Mouse (Mus musculus): ENCODE data around the gene Rbfox3. TPM values are rescaled to one million over a fixed set of nuclear protein-coding genes. Genes with fewer than 3 reads are reported as not detected.

Gene Rbfox3
- polyA plus RNA-seq, 1 experiment, result not detected

GRCm38 (mm10) chr11:118605570-118605969, 305.8 kb downstream of the Rbfox3 start:
- Histone ChIP-seq H3K36me3 (ENCODE audit: control insufficient read depth, insufficient read depth) (no peaks in the 10 kb centered on the region), H3ac (ENCODE audit: control insufficient read depth, insufficient read length) (no peak overlapping the region), H3K4me3 (no peak overlapping the region), H3K4me2 (ENCODE audit: low read depth) (no peak overlapping the region), H3K79me2 (ENCODE audit: control insufficient read depth, insufficient read depth) (no peaks in the 10 kb centered on the region), H3K27me3 (ENCODE audit: control insufficient read depth, insufficient read depth, insufficient read length) (peaks cover 32% of the 10 kb centered on the region)
- no peak for TF ChIP-seq MYOG (IDR thresholded peaks at IDR 0.05; ENCODE audit: control insufficient read depth in 1 of 3, insufficient read depth in 1 of 3, insufficient read length in 2 of 3, low read depth in 2 of 3)
- TF ChIP-seq TCF3 (IDR thresholded peaks at IDR 0.05; ENCODE audit: insufficient read length, low read depth), result no peak
- TF ChIP-seq POLR2AphosphoS2 (IDR thresholded peaks at IDR 0.05; ENCODE audit: insufficient read length, low read depth), result no peak
- TF ChIP-seq MYOD1 (IDR thresholded peaks at IDR 0.05; ENCODE audit: control insufficient read depth in 1 of 3, insufficient read length in 2 of 3, low read depth in 2 of 3), result no peak
- TF ChIP-seq E2F4 (IDR thresholded peaks at IDR 0.05; ENCODE audit: insufficient read depth), result no peak

GRCm38 (mm10) chr11:118604206-118604605, 307.2 kb downstream of the Rbfox3 start:
- no peak overlapping the region for H3K4me3 ChIP-seq
- peaks cover 22% of the 10 kb centered on the region for H3K27me3 ChIP-seq (ENCODE audit: control insufficient read depth, insufficient read depth, insufficient read length)
- no peaks in the 10 kb centered on the region for H3K79me2 ChIP-seq (ENCODE audit: control insufficient read depth, insufficient read depth)
- TF ChIP-seq MAX (IDR thresholded peaks at IDR 0.05; ENCODE audit: low read depth) (no peak), CEBPB (IDR thresholded peaks at IDR 0.05; ENCODE audit: insufficient read depth, poor library complexity, severe bottlenecking) (no peak), POLR2A (IDR thresholded peaks at IDR 0.05; ENCODE audit: insufficient read length, low read depth) (no peak), TCF3 (IDR thresholded peaks at IDR 0.05; ENCODE audit: insufficient read length, low read depth) (no peak), POLR2AphosphoS2 (IDR thresholded peaks at IDR 0.05; ENCODE audit: insufficient read length, low read depth) (no peak), TCF12 (IDR thresholded peaks at IDR 0.05; ENCODE audit: insufficient read depth, poor library complexity, severe bottlenecking) (no peak), USF1 (IDR thresholded peaks at IDR 0.05; ENCODE audit: low read depth) (no peak), E2F4 (IDR thresholded peaks at IDR 0.05; ENCODE audit: insufficient read depth) (no peak), REST (IDR thresholded peaks at IDR 0.05; ENCODE audit: insufficient read depth, insufficient read length) (no peak), MYOG (IDR thresholded peaks at IDR 0.05; ENCODE audit: control insufficient read depth in 1 of 3, insufficient read depth in 1 of 3, insufficient read length in 2 of 3, low read depth in 2 of 3) (no peak), MYOD1 (IDR thresholded peaks at IDR 0.05; ENCODE audit: control insufficient read depth in 1 of 3, insufficient read length in 2 of 3, low read depth in 2 of 3) (no peak), SRF (IDR thresholded peaks at IDR 0.05; ENCODE audit: control insufficient read depth, insufficient read length, low read depth) (no peak)
- no peak overlapping the region for H3K4me2 ChIP-seq (ENCODE audit: low read depth)
- no peaks in the 10 kb centered on the region for H3K36me3 ChIP-seq (ENCODE audit: control insufficient read depth, insufficient read depth)
- H3ac ChIP-seq (ENCODE audit: control insufficient read depth, insufficient read length), result no peak overlapping the region

DNA sequence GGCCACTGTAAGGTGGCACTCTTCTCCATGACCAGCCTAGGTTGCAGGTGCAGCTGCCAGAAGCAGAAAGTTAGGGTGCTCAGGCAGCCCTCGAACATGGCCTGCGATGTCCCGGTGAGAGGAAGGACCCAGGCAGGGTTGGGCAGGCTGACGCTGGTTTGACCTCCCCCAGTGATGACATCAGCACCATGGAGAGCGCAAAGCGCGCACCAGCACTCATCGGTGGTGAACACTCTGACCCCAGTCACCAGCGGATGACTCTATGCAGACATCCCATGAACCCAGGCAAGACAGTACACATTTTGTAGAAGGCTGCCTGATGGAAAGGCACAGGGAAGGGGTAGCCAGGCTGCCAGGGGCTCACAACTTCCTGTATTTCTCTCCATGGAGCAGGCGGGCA, 308.3 kb downstream of the Rbfox3 start:
- no peak overlapping the region for H3K4me2 ChIP-seq (ENCODE audit: low read depth)
- H3ac ChIP-seq (ENCODE audit: control insufficient read depth, insufficient read length), result no peak overlapping the region
- no peaks in the 10 kb centered on the region for H3K36me3 ChIP-seq (ENCODE audit: control insufficient read depth, insufficient read depth)
- H3K4me3 ChIP-seq, result no peak overlapping the region
- peaks cover 15% of the 10 kb centered on the region for H3K27me3 ChIP-seq (ENCODE audit: control insufficient read depth, insufficient read depth, insufficient read length)
- no peaks in the 10 kb centered on the region for H3K79me2 ChIP-seq (ENCODE audit: control insufficient read depth, insufficient read depth)
- TF ChIP-seq SRF (IDR thresholded peaks at IDR 0.05; ENCODE audit: control insufficient read depth, insufficient read length, low read depth) (no peak), TCF3 (IDR thresholded peaks at IDR 0.05; ENCODE audit: insufficient read length, low read depth) (no peak), REST (IDR thresholded peaks at IDR 0.05; ENCODE audit: insufficient read depth, insufficient read length) (peak; percentile 98), TCF12 (IDR thresholded peaks at IDR 0.05; ENCODE audit: insufficient read depth, poor library complexity, severe bottlenecking) (no peak), E2F4 (IDR thresholded peaks at IDR 0.05; ENCODE audit: insufficient read depth) (no peak), MAX (IDR thresholded peaks at IDR 0.05; ENCODE audit: low read depth) (no peak)

DNA sequence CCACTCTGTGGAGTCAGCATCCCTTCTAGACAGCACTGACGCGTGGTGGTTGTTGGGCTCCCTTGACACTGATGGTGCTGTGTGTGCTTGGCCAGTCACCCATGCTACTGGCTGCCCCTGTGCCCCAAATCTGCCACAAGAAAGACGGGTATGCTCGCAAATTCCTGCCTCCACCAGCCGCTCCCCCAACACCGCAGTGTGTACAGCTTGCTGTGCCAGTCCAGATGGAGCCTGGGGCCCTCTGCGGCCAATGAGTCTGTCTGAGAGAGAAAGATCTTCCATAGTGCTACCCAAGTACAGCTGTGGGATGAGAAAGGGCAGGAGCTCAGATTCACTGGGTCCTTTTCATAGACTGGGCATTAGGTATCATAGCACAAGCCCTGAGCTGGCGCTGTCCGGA, 309.9 kb downstream of the Rbfox3 start:
- no peaks in the 10 kb centered on the region for H3K36me3 ChIP-seq (ENCODE audit: control insufficient read depth, insufficient read depth)
- no peak overlapping the region for H3ac ChIP-seq (ENCODE audit: control insufficient read depth, insufficient read length)
- H3K4me3 ChIP-seq, result no peak overlapping the region
- no peak overlapping the region for H3K4me2 ChIP-seq (ENCODE audit: low read depth)
- peaks cover under 1% of the 10 kb centered on the region for H3K27me3 ChIP-seq (ENCODE audit: control insufficient read depth, insufficient read depth, insufficient read length)
- TF ChIP-seq USF1 (IDR thresholded peaks at IDR 0.05; ENCODE audit: low read depth) (no peak), CEBPB (IDR thresholded peaks at IDR 0.05; ENCODE audit: insufficient read depth, poor library complexity, severe bottlenecking) (no peak), E2F4 (IDR thresholded peaks at IDR 0.05; ENCODE audit: insufficient read depth) (no peak), POLR2AphosphoS2 (IDR thresholded peaks at IDR 0.05; ENCODE audit: insufficient read length, low read depth) (no peak), MAX (IDR thresholded peaks at IDR 0.05; ENCODE audit: low read depth) (no peak), POLR2A (IDR thresholded peaks at IDR 0.05; ENCODE audit: insufficient read length, low read depth) (no peak), TCF3 (IDR thresholded peaks at IDR 0.05; ENCODE audit: insufficient read length, low read depth) (no peak)
- no peaks in the 10 kb centered on the region for H3K79me2 ChIP-seq (ENCODE audit: control insufficient read depth, insufficient read depth)

GRCm38 (mm10) chr11:118600168-118600567, 311.2 kb downstream of the Rbfox3 start:
- no peak for TF ChIP-seq TCF12 (IDR thresholded peaks at IDR 0.05; ENCODE audit: insufficient read depth, poor library complexity, severe bottlenecking)
- no peak for TF ChIP-seq SRF (IDR thresholded peaks at IDR 0.05; ENCODE audit: control insufficient read depth, insufficient read length, low read depth)
- no peak for TF ChIP-seq USF1 (IDR thresholded peaks at IDR 0.05; ENCODE audit: low read depth)
- TF ChIP-seq MYOG (IDR thresholded peaks at IDR 0.05; ENCODE audit: control insufficient read depth in 1 of 3, insufficient read depth in 1 of 3, insufficient read length in 2 of 3, low read depth in 2 of 3), result no peak
- no peak for TF ChIP-seq TCF3 (IDR thresholded peaks at IDR 0.05; ENCODE audit: insufficient read length, low read depth)
- TF ChIP-seq POLR2AphosphoS2 (IDR thresholded peaks at IDR 0.05; ENCODE audit: insufficient read length, low read depth), result no peak
- no peak for TF ChIP-seq CEBPB (IDR thresholded peaks at IDR 0.05; ENCODE audit: insufficient read depth, poor library complexity, severe bottlenecking)
- no peak for TF ChIP-seq REST (IDR thresholded peaks at IDR 0.05; ENCODE audit: insufficient read depth, insufficient read length)
- TF ChIP-seq E2F4 (IDR thresholded peaks at IDR 0.05; ENCODE audit: insufficient read depth), result no peak
- TF ChIP-seq MAX (IDR thresholded peaks at IDR 0.05; ENCODE audit: low read depth), result no peak
- TF ChIP-seq POLR2A (IDR thresholded peaks at IDR 0.05; ENCODE audit: insufficient read length, low read depth), result no peak
- TF ChIP-seq MYOD1 (IDR thresholded peaks at IDR 0.05; ENCODE audit: control insufficient read depth in 1 of 3, insufficient read length in 2 of 3, low read depth in 2 of 3), result no peak
- no peak overlapping the region for H3K4me3 ChIP-seq
- H3K36me3 ChIP-seq (ENCODE audit: control insufficient read depth, insufficient read depth), result no peaks in the 10 kb centered on the region
- no peaks in the 10 kb centered on the region for H3K79me2 ChIP-seq (ENCODE audit: control insufficient read depth, insufficient read depth)
- no peaks in the 10 kb centered on the region for H3K27me3 ChIP-seq (ENCODE audit: control insufficient read depth, insufficient read depth, insufficient read length)
- no peak overlapping the region for H3K4me2 ChIP-seq (ENCODE audit: low read depth)
- no peak overlapping the region for H3ac ChIP-seq (ENCODE audit: control insufficient read depth, insufficient read length)

Data from myocyte (in vitro differentiated cells).